Mouse (Mus musculus) limb, embryonic 14.5 days (tissue): ENCODE results near the gene Mbtd1. TPM values are rescaled to one million over a fixed set of nuclear protein-coding genes. Genes with fewer than 3 reads are reported as not detected.

ENCODE experiments used
- ATAC-seq: fragments of 200-750 bp; cut with Nextera tagmentation; 2 replicates; pipeline ENCODE4 v1.8.0; 2017; ENCODE audit warnings: low read depth, moderate number of reproducible peaks, moderate TSS enrichment; ENCODE audit not compliant: low FRiP score
- DNase-seq: peaks from one replicate; pipeline ENCODE4 v3.0.0-alpha.2; 2015; ENCODE audit warnings: low spot score
- H3K27ac ChIP-seq: fragments of 300-500 bp; sonication (generic); replicated peaks from 2 replicates; pipeline ENCODE4 v1.5.1; 2014; ENCODE audit warnings: low read depth, mild to moderate bottlenecking, low read length, moderate library complexity, mixed read lengths
- H3K27me3 ChIP-seq: fragments of 300-500 bp; sonication (generic); 2 replicates; pipeline ENCODE4 v1.6.1; 2014; ENCODE audit warnings: low read length, mixed read lengths; ENCODE audit not compliant: control insufficient read depth, insufficient read depth
- H3K36me3 ChIP-seq: fragments of 300-500 bp; sonication (generic); 2 replicates; pipeline ENCODE4 v1.6.1; 2014; ENCODE audit warnings: mild to moderate bottlenecking, low read length, moderate library complexity, mixed read lengths; ENCODE audit not compliant: control insufficient read depth, insufficient read depth
- H3K4me1 ChIP-seq: fragments of 300-500 bp; sonication (generic); 2 replicates; pipeline ENCODE4 v1.6.1; 2014; ENCODE audit warnings: antibody characterized with exemption, low read length, mixed read lengths; ENCODE audit not compliant: control insufficient read depth, insufficient read depth
- H3K4me2 ChIP-seq: fragments of 300-500 bp; sonication (generic); replicated peaks from 2 replicates; pipeline ENCODE4 v1.6.1; 2014; ENCODE audit warnings: low read depth, mild to moderate bottlenecking, low read length, moderate library complexity; ENCODE audit not compliant: severe bottlenecking
- H3K4me3 ChIP-seq: fragments of 300-500 bp; sonication (generic); replicated peaks from 2 replicates; pipeline ENCODE4 v1.5.1; 2014; ENCODE audit warnings: low read length
- H3K9ac ChIP-seq: fragments of 300-500 bp; sonication (generic); 2 replicates; pipeline ENCODE4 v1.6.1; 2014; ENCODE audit warnings: mild to moderate bottlenecking, low read depth, low read length, moderate library complexity; ENCODE audit not compliant: severe bottlenecking
- H3K9me3 ChIP-seq: fragments of 300-500 bp; sonication (generic); 2 replicates; pipeline ENCODE4 v1.6.1; 2016; ENCODE audit warnings: low read length; ENCODE audit not compliant: control insufficient read depth
- POLR2A ChIP-seq: fragments of 200-500 bp; IDR thresholded peaks from 2 replicates; pipeline ENCODE4 v1.8.0; 2012; ENCODE audit warnings: inconsistent platforms, mild to moderate bottlenecking, moderate library complexity, borderline replicate concordance; ENCODE audit not compliant: insufficient read depth, insufficient read length; ENCODE audit errors: extremely low read depth
- WGBS: fragments of 180-500 bp; shearing (Covaris S2); extraction: QIAGEN DNeasy Blood & Tissue Kit; methylation state at CpG from one replicate; pipeline ENCODE4 v1.1.7; 2014; 5-methylcytosine and 5-hydroxymethylcytosine counted together
- polyA plus RNA-seq, 2 experiments: library from polyadenylated mRNA; depleted of rRNA in 1 of 2; stranded (reverse) in 1 of 2; unstranded in 1 of 2; fragments of >200 nt; fragmentation: Nextera tagmentation in 1 of 2; extraction: Ambion mirVana in 1 of 2; gene quantifications; 2 replicates each; pipeline versions ENCODE4 v1.2.1 to v1.2.3; 2012 to 2014

Mbtd1 gene
- polyA plus RNA-seq, 2 experiments = 23.8 to 36.3 TPM

- Histone ChIP-seq H3K27ac (no peak overlapping the region), H3K4me1 (no peaks in the 10 kb centered on the region), H3K4me3 (no peak overlapping the region), H3K9ac (no peak overlapping the region), H3K27me3 (no peaks in the 10 kb centered on the region), H3K4me2 (no peak overlapping the region), H3K36me3 (no peaks in the 10 kb centered on the region), H3K9me3 (no peaks in the 10 kb centered on the region)
- no peak for DNase-seq
- ATAC-seq = no peak
- TF ChIP-seq POLR2A = no peak
- WGBS = 70% methylated on average over 8 of the region's 8 CpGs
Measured at GRCm38 (mm10) chr11:93987625-93988327, 102.1 kb downstream of the Mbtd1 start.

DNA sequence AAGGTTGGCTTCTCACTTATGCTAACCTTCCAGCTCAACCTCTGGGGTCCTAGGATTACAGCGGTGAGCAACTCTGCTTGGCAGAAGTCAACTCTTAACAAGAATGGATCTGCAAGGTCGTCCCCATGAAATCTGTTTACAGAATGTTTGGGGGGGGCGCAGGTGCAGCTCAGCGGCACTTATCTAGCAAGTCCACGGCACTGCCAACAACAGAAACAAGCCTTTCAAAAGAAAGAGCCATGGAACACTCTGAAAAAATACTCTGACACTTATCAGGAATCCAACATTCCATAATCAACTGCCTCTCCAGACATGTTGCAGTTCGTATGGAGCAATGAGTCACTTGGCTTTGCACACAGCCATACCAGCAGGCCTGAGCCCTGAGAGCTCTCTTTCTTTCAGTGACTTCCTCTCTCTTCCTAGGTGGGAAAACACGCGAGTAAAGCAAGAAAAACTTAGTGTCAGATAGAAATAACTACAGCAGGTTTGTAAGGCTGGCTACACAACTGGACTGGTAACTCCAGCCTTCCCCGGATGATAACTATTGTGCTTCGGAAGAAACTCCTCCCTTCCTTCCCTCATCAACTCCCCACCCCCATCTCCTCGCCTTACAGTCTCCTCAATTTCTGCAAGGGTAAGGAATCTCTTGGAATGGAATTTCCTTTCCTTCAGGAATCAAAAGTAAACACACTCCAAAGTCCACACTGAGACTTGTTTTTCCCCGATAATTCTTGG lies 102.8 kb downstream of the Mbtd1 start:
- TF ChIP-seq POLR2A = no peak
- Histone ChIP-seq H3K36me3 (no peaks in the 10 kb centered on the region), H3K27me3 (no peaks in the 10 kb centered on the region), H3K9me3 (no peaks in the 10 kb centered on the region), H3K9ac (no peak overlapping the region), H3K4me1 (no peaks in the 10 kb centered on the region), H3K27ac (no peak overlapping the region), H3K4me3 (no peak overlapping the region), H3K4me2 (no peak overlapping the region)
- WGBS = 63% methylated on average over 12 of the region's 12 CpGs
- ATAC-seq (no peak), DNase-seq (no peak)

DNA sequence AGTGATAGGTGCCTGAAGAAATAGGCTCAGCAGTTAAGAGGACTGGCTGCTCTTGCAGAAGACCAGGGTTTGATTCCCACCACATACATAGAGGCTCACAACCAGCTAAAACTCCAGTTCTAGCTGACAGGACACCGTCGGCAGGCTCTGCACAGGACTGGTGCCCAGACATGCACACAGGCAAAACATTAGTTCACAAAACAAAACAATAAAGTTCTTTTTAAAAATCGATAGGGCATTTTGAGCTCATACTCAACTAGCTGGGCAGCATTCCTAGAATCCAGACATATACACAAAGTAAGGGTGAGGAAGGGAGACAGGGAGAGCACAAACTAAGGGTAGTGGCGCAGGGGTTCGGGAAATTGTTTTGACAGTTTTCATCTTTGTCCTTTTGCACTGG lies 108.9 kb downstream of the Mbtd1 start:
- ATAC-seq (no peak), DNase-seq (no peak)
- H3K4me1 ChIP-seq = peaks cover 8% of the 10 kb centered on the region
- no peak for TF ChIP-seq POLR2A
- H3K4me2 ChIP-seq = peak overlapping the region; percentile 65
- H3K4me3 ChIP-seq = no peak overlapping the region
- WGBS = 66% methylated on average over 5 of the region's 5 CpGs
- no peaks in the 10 kb centered on the region for H3K36me3 ChIP-seq
- no peaks in the 10 kb centered on the region for H3K9me3 ChIP-seq
- H3K27me3 ChIP-seq = no peaks in the 10 kb centered on the region
- peak overlapping the region; percentile 90 for H3K27ac ChIP-seq
- no peak overlapping the region for H3K9ac ChIP-seq

GRCm38 (mm10) chr11:93995111-93995719 lies 109.6 kb downstream of the Mbtd1 start:
- WGBS = 5% methylated on average over 15 of the region's 15 CpGs
- Histone ChIP-seq H3K9me3 (no peaks in the 10 kb centered on the region), H3K4me3 (peak overlapping the region; percentile 91), H3K27me3 (no peaks in the 10 kb centered on the region), H3K36me3 (no peaks in the 10 kb centered on the region), H3K4me1 (peaks cover 8% of the 10 kb centered on the region), H3K4me2 (peak overlapping the region; percentile 65), H3K27ac (peak overlapping the region; percentile 90), H3K9ac (peak overlapping the region; percentile 90)
- ATAC-seq (peak; percentile 16), DNase-seq (peak; percentile 71)
- no peak for TF ChIP-seq POLR2A

DNA sequence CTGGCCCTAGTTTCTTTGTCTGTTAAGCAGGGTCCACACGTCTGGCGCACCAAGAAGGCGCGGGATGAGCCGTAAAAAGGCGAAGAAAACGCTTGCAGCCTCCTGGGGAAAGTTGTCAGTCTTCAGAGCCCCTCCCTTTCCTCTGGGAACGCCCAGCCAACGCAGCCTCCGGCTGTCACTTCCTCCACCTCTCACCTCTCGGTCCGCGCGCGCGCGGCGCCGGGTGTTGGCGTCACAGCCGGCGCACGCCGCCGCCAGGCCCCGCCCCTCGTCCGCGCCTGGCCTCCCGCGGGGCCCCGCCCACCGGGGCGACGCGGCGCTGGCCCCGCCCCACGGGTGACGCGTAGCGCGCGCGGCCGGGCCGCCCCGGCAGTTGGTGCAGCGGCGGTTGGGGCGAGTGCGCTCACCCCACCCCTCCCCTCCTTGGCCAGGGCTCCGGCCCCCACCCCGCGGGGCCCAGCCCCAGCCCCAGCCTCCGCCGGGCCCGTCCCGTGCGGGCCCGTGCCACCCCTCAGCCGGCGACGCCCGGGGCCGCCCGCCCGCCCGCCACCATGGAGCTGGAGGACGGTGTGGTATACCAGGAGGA lies 110.2 kb downstream of the Mbtd1 start, which contains the start of gene Spag9:
Gene Spag9 (plus strand): TSS at position 372 of the 586 bp plus-strand sequence.
- WGBS = under 1% methylated on average over 38 of the region's 70 CpGs
- peak within 1 kb of the TSS; percentile 91 for H3K4me3 ChIP-seq
- peak within 1 kb of the TSS; percentile 90 for H3K9ac ChIP-seq
- peak within 1 kb of the TSS; percentile 78 for H3K4me2 ChIP-seq
- TF ChIP-seq POLR2A = peak; percentile 59; the same call in 1 of the 2 replicates
- no peaks in the 10 kb centered on the region for H3K36me3 ChIP-seq
- no peaks in the 10 kb centered on the region for H3K9me3 ChIP-seq
- ATAC-seq = peak; percentile 93
- peak within 1 kb of the TSS; percentile 90 for H3K27ac ChIP-seq
- peaks cover 8% of the 10 kb centered on the region for H3K4me1 ChIP-seq
- no peaks in the 10 kb centered on the region for H3K27me3 ChIP-seq
- DNase-seq = peak; percentile 92

Other genes with a start within 250 kb of the Mbtd1 start
- 16.2 and 20.5 TPM in 2 replicates for gene Utp18, start 86 bp upstream of the Mbtd1 start, polyA plus RNA-seq (2012; rRNA removed)
- 29.7 and 30.7 TPM in 2 replicates for gene Utp18, start 86 bp upstream of the Mbtd1 start, polyA plus RNA-seq (2014; fragmentation: Nextera tagmentation; extraction: Ambion mirVana)
- 411 and 434 TPM in 2 replicates for gene Nme2, start 70.4 kb downstream of the Mbtd1 start, polyA plus RNA-seq (2012; rRNA removed)
- gene Nme2, start 70.4 kb downstream of the Mbtd1 start, polyA plus RNA-seq (2014; fragmentation: Nextera tagmentation; extraction: Ambion mirVana) = 334 and 389 TPM in 2 replicates
- 55.1 and 122 TPM in 2 replicates for gene Gm20390, start 82.4 kb downstream of the Mbtd1 start, polyA plus RNA-seq (2012; rRNA removed)
- gene Gm20390, start 82.4 kb downstream of the Mbtd1 start, polyA plus RNA-seq (2014; fragmentation: Nextera tagmentation; extraction: Ambion mirVana) = 345 and 365 TPM in 2 replicates
- 152 and 159 TPM in 2 replicates for gene Nme1, start 82.7 kb downstream of the Mbtd1 start, polyA plus RNA-seq (2012; rRNA removed)
- gene Nme1, start 82.7 kb downstream of the Mbtd1 start, polyA plus RNA-seq (2014; fragmentation: Nextera tagmentation; extraction: Ambion mirVana) = 144 and 151 TPM in 2 replicates
- gene Spag9, start 110.2 kb downstream of the Mbtd1 start, polyA plus RNA-seq (2012; rRNA removed) = 52.8 and 56.3 TPM in 2 replicates
- 64.6 and 75.4 TPM in 2 replicates for gene Spag9, start 110.2 kb downstream of the Mbtd1 start, polyA plus RNA-seq (2014; fragmentation: Nextera tagmentation; extraction: Ambion mirVana)